Mouse (Mus musculus): ENCODE results near the gene Ndufa3.

- no peak for TF ChIP-seq POLR2A (IDR thresholded peaks at IDR 0.05; ENCODE audit: borderline replicate concordance, control insufficient read depth, low read depth, low read length)
- TF ChIP-seq CTCF (IDR thresholded peaks at IDR 0.05; ENCODE audit: control insufficient read depth, insufficient read depth, low read length): no peak
Measured at GRCm38 (mm10) chr7:3644348-3644671, 27.1 kb downstream of the Ndufa3 start.
